Mouse (Mus musculus): ENCODE results near the gene Polr3gl. TPM values are rescaled to one million over a fixed set of nuclear protein-coding genes. Genes with fewer than 3 reads are reported as not detected.
A peak's percentile ranks its signal among the peaks of the same experiment; 100 is the strongest.

Polr3gl gene
- polyA plus RNA-seq, 1 experiment from 2014 or later, result 8.0 TPM

DNA sequence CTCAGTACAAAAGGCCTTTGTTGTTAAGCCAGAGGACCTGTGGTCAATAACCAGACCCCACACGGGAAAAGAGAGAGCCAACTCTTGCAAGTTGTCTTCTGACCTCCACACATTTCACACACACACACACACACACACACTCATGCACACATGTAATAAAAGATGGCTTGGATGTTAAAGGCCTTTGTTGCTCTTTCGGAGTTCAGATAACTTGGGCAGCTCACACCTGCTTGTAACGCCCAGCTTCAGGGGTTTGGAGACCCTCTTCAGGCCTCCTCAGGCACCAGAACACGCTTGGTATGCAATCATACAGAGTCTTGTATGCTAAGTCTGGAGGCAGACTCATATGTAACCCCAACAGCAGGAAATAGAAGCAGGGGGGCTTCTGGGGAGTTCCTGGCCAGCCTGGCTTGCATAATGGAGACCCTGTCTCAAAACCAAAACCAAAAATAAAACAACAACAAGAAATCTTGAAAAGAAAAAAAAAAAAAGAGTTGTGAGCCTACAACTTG, 14.7 kb downstream of the Polr3gl start:
- ATAC-seq (no peak), DNase-seq (ENCODE audit: low spot score) (no peak)
- Histone ChIP-seq H3K36me3 (ENCODE audit: control insufficient read depth, insufficient read depth, low read length) (no peaks in the 10 kb centered on the region), H3K9ac (ENCODE audit: low read length) (no peak overlapping the region), H3K27me3 (replicated peaks; ENCODE audit: control insufficient read depth, insufficient read depth, low read length) (no peaks in the 10 kb centered on the region), H3K4me3 (ENCODE audit: low read depth, low read length) (no peak overlapping the region), H3K4me2 (ENCODE audit: low read length) (no peak overlapping the region), H3K27ac (ENCODE audit: low read depth, low read length) (no peak overlapping the region), H3K4me1 (ENCODE audit: control insufficient read depth, insufficient read depth, low read length) (peaks cover 4% of the 10 kb centered on the region; the same call in 1 of the 2 replicates), H3K9me3 (replicated peaks; ENCODE audit: control insufficient read depth, low read length) (no peaks in the 10 kb centered on the region)
- WGBS, result 84% methylated on average over 4 of the region's 4 CpGs

DNA sequence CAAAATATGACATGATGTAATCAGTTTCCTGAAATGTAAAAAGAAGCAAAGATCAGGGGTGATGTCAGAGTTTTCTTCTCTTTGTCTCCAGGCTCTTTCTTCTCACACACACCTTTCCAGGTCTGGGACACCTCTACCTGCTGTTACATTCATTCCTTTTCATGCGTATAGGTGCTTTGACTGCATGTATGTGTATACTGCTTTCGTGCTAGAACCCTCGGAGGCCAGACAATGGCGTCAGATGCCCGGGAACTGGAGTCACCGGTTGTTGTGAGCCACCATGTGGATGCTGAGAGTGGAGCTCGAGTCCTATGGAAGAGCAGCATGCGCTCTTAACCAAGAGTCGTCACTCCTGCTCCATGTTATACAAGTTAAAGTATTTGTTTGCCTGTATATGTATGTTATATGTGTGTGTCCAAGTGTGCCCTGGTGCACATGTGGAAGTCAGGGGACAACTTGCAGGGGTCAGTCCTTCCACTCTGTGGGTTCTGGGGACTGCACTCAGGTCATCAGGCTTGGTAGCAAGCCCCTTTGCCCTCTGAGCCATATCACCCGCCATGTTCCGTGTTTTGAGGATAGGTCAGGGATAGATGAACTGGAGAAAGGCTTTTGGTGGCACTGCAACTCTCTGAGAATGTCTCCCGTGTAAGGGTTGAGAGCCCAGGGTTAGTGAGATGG, 15.3 kb downstream of the Polr3gl start:
- H3K36me3 ChIP-seq (ENCODE audit: control insufficient read depth, insufficient read depth, low read length), result no peaks in the 10 kb centered on the region
- H3K27ac ChIP-seq (ENCODE audit: low read depth, low read length), result no peak overlapping the region
- H3K27me3 ChIP-seq (replicated peaks; ENCODE audit: control insufficient read depth, insufficient read depth, low read length), result no peaks in the 10 kb centered on the region
- no peak overlapping the region for H3K9ac ChIP-seq (ENCODE audit: low read length)
- peaks cover 4% of the 10 kb centered on the region; the same call in 1 of the 2 replicates for H3K4me1 ChIP-seq (ENCODE audit: control insufficient read depth, insufficient read depth, low read length)
- H3K4me2 ChIP-seq (ENCODE audit: low read length), result no peak overlapping the region
- 75% methylated on average over 12 of the region's 12 CpGs for WGBS
- ATAC-seq (no peak), DNase-seq (ENCODE audit: low spot score) (no peak)
- no peaks in the 10 kb centered on the region for H3K9me3 ChIP-seq (replicated peaks; ENCODE audit: control insufficient read depth, low read length)
- H3K4me3 ChIP-seq (ENCODE audit: low read depth, low read length), result no peak overlapping the region

DNA sequence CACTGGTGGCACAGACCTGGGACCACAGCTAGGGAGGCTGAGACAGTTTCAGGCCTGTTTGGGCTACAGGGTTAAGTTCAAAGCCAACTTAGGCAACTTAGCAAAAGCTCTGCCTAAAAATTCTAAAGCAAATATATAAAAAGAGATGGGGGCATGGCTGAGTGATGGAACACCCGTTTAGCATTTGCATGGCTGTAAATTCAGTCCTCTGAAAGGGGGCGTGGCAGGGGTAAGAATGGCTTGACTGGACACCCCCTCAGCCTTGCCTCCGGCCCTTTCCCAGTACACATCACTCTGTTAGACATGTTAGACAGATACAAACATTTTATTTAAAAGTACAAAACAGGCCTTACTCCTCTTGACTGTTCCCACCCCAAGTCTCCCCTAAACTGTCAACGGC, 16.4 kb downstream of the Polr3gl start:
- DNase-seq (ENCODE audit: low spot score), result no peak
- Histone ChIP-seq H3K4me1 (ENCODE audit: control insufficient read depth, insufficient read depth, low read length) (peaks cover 4% of the 10 kb centered on the region; the same call in 1 of the 2 replicates), H3K9ac (ENCODE audit: low read length) (no peak overlapping the region), H3K4me2 (ENCODE audit: low read length) (no peak overlapping the region), H3K27ac (ENCODE audit: low read depth, low read length) (no peak overlapping the region), H3K9me3 (replicated peaks; ENCODE audit: control insufficient read depth, low read length) (no peaks in the 10 kb centered on the region), H3K27me3 (replicated peaks; ENCODE audit: control insufficient read depth, insufficient read depth, low read length) (no peaks in the 10 kb centered on the region), H3K4me3 (ENCODE audit: low read depth, low read length) (no peak overlapping the region), H3K36me3 (ENCODE audit: control insufficient read depth, insufficient read depth, low read length) (no peaks in the 10 kb centered on the region)
- no peak for ATAC-seq
- 86% methylated on average over 4 of the region's 4 CpGs for WGBS

DNA sequence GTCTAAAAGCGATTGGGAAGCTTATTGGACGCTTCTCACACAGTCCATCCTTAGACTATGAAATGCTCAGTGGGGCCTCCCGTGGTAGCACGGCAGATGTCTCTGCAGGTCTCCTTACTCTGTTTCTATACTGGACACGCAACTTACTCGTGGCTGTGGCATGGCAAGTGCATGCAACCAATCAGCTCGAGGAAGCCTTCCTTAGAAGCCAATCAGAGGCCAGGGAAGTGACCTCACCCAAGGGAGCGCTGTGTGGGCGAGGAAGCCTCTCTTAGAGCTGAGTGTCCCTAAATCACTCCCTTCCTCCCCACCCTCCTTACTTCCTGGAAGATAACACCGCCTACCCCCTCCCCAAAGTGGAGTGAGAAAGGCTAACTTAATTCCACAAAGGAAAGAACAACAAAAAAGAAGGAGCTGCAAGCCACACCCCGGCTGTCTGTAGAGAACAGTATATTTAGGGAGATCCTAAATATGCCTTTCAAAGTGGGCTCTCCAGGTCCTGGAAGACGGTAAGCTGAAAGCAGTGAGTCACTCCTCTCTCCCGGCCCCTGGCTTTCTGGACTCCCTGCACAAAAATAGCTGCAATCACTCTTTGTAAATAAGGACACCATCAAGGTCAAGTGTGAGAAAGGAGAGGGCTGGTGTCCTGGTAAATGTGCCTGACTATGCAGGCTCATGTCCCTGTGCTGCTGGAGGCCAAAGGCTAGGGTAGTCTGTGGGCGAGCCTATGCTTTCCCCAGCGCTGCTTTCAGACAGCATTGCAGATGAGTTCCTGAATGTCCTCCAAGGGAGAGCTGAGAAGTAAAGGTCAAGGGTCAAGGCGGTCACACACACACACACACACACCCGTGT, 17.1 kb downstream of the Polr3gl start, which contains the start of gene Gm16253:
Gene Gm16253 (plus strand): TSS at position 295 of the 852 bp plus-strand sequence.
- WGBS, result 41% methylated on average over 17 of the region's 17 CpGs
- Histone ChIP-seq H3K4me1 (ENCODE audit: control insufficient read depth, insufficient read depth, low read length) (peaks cover 4% of the 10 kb centered on the region; the same call in 1 of the 2 replicates), H3K36me3 (ENCODE audit: control insufficient read depth, insufficient read depth, low read length) (no peaks in the 10 kb centered on the region), H3K27ac (ENCODE audit: low read depth, low read length) (peak within 1 kb of the TSS; percentile 27; the same call in 1 of the 2 replicates), H3K9ac (ENCODE audit: low read length) (no peak within 1 kb of the TSS), H3K9me3 (replicated peaks; ENCODE audit: control insufficient read depth, low read length) (no peaks in the 10 kb centered on the region), H3K4me2 (ENCODE audit: low read length) (peak within 1 kb of the TSS; percentile 34), H3K27me3 (replicated peaks; ENCODE audit: control insufficient read depth, insufficient read depth, low read length) (no peaks in the 10 kb centered on the region), H3K4me3 (ENCODE audit: low read depth, low read length) (peak within 1 kb of the TSS; percentile 4; the same call in 1 of the 2 replicates)
- DNase-seq (ENCODE audit: low spot score), result peak; percentile 87
- peak; percentile 83 for ATAC-seq

DNA sequence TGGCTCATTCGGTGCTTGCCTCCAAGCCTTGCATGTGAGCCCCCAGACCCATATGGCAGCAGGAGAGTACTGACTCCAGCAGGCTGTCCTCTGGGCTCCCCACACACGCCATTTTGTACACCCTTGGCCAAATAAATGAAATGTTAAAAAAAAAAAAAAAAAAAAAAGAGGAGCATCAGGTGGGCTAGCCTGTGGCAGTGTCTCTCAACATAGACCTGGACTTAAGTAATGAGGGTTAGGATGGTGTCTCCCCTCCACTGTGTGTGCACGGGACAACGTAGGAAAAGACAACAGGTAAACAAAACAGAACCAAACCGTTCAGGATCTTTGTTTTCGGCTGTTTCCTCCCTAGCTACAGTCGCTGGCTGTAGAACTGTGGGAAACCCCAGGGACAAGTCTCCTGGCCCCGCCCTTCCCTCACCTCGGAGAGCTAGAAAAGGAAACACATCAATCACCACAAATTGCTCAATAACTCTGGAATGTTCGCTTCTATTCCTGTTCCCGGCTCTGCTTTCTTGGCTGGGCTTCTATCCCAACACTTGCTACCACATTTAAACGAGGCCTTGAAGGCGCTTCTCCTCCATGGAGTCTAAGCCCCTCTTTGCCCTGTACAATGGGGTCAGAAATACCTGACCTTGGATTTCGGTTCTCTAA, 17.8 kb downstream of the Polr3gl start:
- no peak for ATAC-seq
- DNase-seq (ENCODE audit: low spot score), result no peak
- Histone ChIP-seq H3K27me3 (replicated peaks; ENCODE audit: control insufficient read depth, insufficient read depth, low read length) (no peaks in the 10 kb centered on the region), H3K4me2 (ENCODE audit: low read length) (peak overlapping the region; percentile 34), H3K9me3 (replicated peaks; ENCODE audit: control insufficient read depth, low read length) (no peaks in the 10 kb centered on the region), H3K9ac (ENCODE audit: low read length) (no peak overlapping the region), H3K4me1 (ENCODE audit: control insufficient read depth, insufficient read depth, low read length) (peaks cover 4% of the 10 kb centered on the region; the same call in 1 of the 2 replicates), H3K36me3 (ENCODE audit: control insufficient read depth, insufficient read depth, low read length) (no peaks in the 10 kb centered on the region), H3K4me3 (ENCODE audit: low read depth, low read length) (peak overlapping the region; percentile 4; the same call in 1 of the 2 replicates), H3K27ac (ENCODE audit: low read depth, low read length) (0 out of 2 replicates have a peak overlapping the region, but pooled peaks have one; percentile 27)
- 62% methylated on average over 14 of the region's 14 CpGs for WGBS

DNA sequence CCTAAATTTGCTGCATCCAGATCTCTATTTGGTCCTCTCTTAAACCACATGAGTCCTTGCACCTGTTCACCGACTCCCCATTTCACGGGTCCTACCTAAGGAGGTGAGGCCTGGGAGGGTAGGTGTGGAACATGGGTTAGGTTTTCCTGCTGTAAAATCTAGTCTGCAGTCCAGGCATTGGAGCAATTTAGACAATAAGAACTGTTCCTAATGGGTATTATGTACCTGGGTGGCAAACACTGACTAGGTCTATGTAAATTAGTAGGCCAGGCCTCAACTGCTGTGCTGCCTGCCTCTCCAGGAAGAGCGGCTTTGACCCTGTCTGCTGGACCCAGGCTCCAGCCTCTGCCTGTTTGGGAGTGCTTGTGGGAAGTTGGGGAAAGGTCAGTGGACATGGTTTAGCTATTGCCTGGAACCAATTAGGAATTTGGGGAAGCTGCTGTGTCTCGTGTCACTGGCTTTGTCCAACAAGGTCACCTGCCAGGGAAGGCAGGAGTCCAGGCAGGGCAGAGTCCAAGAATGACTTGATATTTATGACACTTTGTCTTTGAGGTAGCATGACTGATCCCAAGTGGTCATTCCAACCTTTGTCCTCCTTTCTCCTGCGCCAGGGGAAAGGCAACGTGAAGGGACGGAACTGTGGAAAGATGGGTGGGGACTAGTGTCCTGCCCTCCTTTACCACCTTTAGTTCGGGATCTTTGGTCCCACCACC, 18.6 kb downstream of the Polr3gl start:
- H3K4me3 ChIP-seq (ENCODE audit: low read depth, low read length), result no peak overlapping the region
- no peaks in the 10 kb centered on the region for H3K9me3 ChIP-seq (replicated peaks; ENCODE audit: control insufficient read depth, low read length)
- WGBS, result 96% methylated on average over 8 of the region's 8 CpGs
- no peak for ATAC-seq
- no peak overlapping the region for H3K4me2 ChIP-seq (ENCODE audit: low read length)
- H3K27ac ChIP-seq (ENCODE audit: low read depth, low read length), result no peak overlapping the region
- H3K27me3 ChIP-seq (replicated peaks; ENCODE audit: control insufficient read depth, insufficient read depth, low read length), result no peaks in the 10 kb centered on the region
- DNase-seq (ENCODE audit: low spot score), result no peak
- no peak overlapping the region for H3K9ac ChIP-seq (ENCODE audit: low read length)
- H3K4me1 ChIP-seq (ENCODE audit: control insufficient read depth, insufficient read depth, low read length), result peaks cover 4% of the 10 kb centered on the region; the same call in 1 of the 2 replicates
- H3K36me3 ChIP-seq (ENCODE audit: control insufficient read depth, insufficient read depth, low read length), result no peaks in the 10 kb centered on the region

DNA sequence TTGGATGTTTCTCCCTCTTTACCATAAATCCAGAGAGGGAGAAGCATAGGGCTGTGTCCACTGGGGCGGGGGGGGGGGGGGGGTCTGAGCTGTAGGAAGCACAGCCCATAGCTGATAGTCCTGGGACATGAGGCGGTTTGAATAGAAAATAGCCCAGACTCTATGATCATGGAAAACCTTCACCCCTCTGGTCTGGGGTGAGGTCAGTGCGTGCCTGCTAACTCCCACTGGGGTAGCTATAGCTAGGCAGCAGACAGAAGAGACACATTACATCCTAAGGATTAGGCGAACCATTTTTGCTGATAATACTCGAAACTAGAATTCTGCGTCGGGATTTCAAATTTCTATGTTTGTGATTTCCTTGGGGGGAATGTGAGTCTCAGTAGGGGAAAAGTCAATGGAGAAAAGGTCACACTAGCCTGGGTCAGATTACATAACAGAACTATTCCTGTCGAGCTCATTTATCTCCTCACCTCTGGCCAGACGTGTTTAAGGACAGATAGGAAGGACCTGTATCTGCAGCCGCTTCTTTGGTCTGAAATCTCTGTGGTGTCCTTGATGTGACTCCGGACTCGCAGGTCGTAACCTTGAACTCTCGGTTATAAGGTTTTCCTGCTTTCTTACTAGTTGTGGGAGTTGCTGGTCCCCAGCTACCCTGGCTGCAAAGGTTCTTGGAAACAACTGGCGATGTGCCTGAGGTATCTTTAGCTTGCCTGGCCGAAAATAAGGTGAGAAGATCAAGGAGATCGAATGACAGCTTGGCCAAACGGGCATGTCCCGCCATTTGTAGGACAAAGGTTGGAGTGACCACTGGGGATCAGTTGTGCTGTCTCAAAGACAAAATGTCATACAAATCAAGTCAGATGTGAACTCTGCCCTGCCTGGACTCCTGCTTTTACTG, 20.1 kb downstream of the Polr3gl start:
- Histone ChIP-seq H3K27me3 (replicated peaks; ENCODE audit: control insufficient read depth, insufficient read depth, low read length) (no peaks in the 10 kb centered on the region), H3K4me2 (ENCODE audit: low read length) (no peak overlapping the region), H3K4me3 (ENCODE audit: low read depth, low read length) (no peak overlapping the region), H3K4me1 (ENCODE audit: control insufficient read depth, insufficient read depth, low read length) (peaks cover 4% of the 10 kb centered on the region; the same call in 1 of the 2 replicates), H3K36me3 (ENCODE audit: control insufficient read depth, insufficient read depth, low read length) (no peaks in the 10 kb centered on the region), H3K9me3 (replicated peaks; ENCODE audit: control insufficient read depth, low read length) (no peaks in the 10 kb centered on the region), H3K27ac (ENCODE audit: low read depth, low read length) (no peak overlapping the region), H3K9ac (ENCODE audit: low read length) (no peak overlapping the region)
- WGBS, result 90% methylated on average over 18 of the region's 19 CpGs
- DNase-seq (ENCODE audit: low spot score) (no peak), ATAC-seq (no peak)

Data from forebrain, embryonic 14.5 days (tissue).